Mouse (Mus musculus) limb, embryonic 15.5 days (tissue): Measurements from ENCODE around the gene Olfr96. TPM values are rescaled to one million over a fixed set of nuclear protein-coding genes. Genes with fewer than 3 reads are reported as not detected.

Experiments used
- ATAC-seq: fragments of 200-750 bp; cut with Nextera tagmentation; 2 replicates; pipeline ENCODE4 v1.8.0; 2017; ENCODE audit warnings: low read depth, moderate TSS enrichment; ENCODE audit not compliant: insufficient number of reproducible peaks, low FRiP score, low TSS enrichment
- H3K27ac ChIP-seq: fragments of 300-500 bp; sonication (generic); 2 replicates; pipeline ENCODE4 v1.5.1; 2015; ENCODE audit warnings: moderate library complexity, mild to moderate bottlenecking, inconsistent platforms
- H3K27me3 ChIP-seq: fragments of 300-500 bp; sonication (generic); 2 replicates; pipeline ENCODE4 v1.6.1; 2015; ENCODE audit warnings: inconsistent platforms
- H3K36me3 ChIP-seq: fragments of 300-500 bp; sonication (generic); 2 replicates; pipeline ENCODE4 v1.6.1; 2015; ENCODE audit warnings: inconsistent platforms
- H3K4me1 ChIP-seq: fragments of 300-500 bp; sonication (generic); 2 replicates; pipeline ENCODE4 v1.6.1; 2015; ENCODE audit warnings: inconsistent platforms
- H3K4me2 ChIP-seq: fragments of 300-500 bp; sonication (generic); 2 replicates; pipeline ENCODE4 v1.6.1; 2015; ENCODE audit warnings: mild to moderate bottlenecking, inconsistent platforms
- H3K4me3 ChIP-seq: fragments of 300-500 bp; sonication (generic); 2 replicates; pipeline ENCODE4 v1.5.1; 2015; ENCODE audit warnings: mild to moderate bottlenecking, inconsistent platforms
- H3K9ac ChIP-seq: fragments of 300-500 bp; sonication (generic); 2 replicates; pipeline ENCODE4 v1.6.1; 2015; ENCODE audit warnings: inconsistent platforms
- H3K9me3 ChIP-seq: fragments of 300-500 bp; sonication (generic); 2 replicates; pipeline ENCODE4 v1.6.1; 2016; ENCODE audit warnings: inconsistent platforms
- WGBS: fragments of 180-500 bp; shearing (Covaris S2); methylation state at CpG from one replicate; pipeline ENCODE4 v1.1.7; 2015; 5-methylcytosine and 5-hydroxymethylcytosine counted together
- polyA plus RNA-seq: library from polyadenylated mRNA; unstranded; fragments of >200 nt; fragmentation: Nextera tagmentation; extraction: Ambion mirVana; gene quantifications from 2 replicates; pipeline ENCODE4 v1.2.1, GENCODE M21; 2015

Olfr96 gene
- polyA plus RNA-seq = not detected in 2 replicates

DNA sequence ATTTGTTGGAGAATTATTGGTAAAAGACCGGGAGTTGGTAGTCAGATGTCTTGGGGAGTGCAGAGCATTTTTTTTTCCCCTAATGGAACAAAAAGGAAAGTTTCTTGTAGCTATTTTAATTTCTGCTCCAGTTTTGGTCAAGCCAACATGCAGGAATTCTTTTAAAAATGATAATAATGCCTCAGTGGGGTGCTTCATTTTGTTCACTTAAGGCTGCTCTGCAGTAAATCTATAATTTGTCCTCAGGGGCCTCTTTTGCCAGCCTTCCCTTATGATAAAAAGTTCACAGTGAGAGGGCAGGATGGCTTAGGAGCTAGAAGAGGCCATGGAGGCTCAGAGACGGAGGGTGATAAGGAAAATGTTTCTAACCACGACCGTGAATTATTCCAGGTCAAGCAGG lies at the start of gene Olfr96:
TSS of gene Olfr96 (plus strand) at position 301 of the 400 bp plus-strand sequence.
- H3K27ac ChIP-seq = no peak within 1 kb of the TSS
- no peak within 1 kb of the TSS for H3K4me2 ChIP-seq
- 0 out of 2 replicates have a peak, but pooled peaks cover 3% of the 10 kb centered on the region for H3K9me3 ChIP-seq
- H3K9ac ChIP-seq = no peak within 1 kb of the TSS
- H3K36me3 ChIP-seq = no peaks in the 10 kb centered on the region
- no peak within 1 kb of the TSS for H3K4me3 ChIP-seq
- 54% methylated on average over 4 of the region's 4 CpGs for WGBS
- no peaks in the 10 kb centered on the region for H3K27me3 ChIP-seq
- no peak for ATAC-seq
- no peaks in the 10 kb centered on the region for H3K4me1 ChIP-seq

DNA sequence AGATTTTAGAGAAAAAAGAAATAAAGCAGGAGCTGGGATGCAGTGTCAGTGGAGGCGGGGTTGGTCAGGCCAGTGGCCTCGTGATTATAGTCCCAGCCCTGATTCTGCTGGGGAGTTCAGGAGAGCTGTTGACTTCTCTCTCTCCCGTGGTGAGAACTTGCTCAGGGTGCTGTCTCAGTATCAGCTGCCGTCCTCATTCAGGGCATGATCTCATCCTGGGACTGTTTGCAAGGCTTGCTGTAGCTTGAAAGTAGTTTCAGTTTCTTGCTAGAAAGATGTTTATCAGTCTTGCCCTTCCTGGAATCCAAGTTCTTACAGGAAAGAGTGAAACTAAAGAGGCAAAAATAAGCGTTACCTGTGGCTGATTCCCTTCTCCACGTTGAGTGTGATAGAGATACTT lies 34.5 kb upstream of the Olfr96 start:
- Histone ChIP-seq H3K27ac (no peak overlapping the region), H3K9me3 (no peaks in the 10 kb centered on the region), H3K9ac (no peak overlapping the region), H3K4me1 (no peaks in the 10 kb centered on the region), H3K4me3 (no peak overlapping the region), H3K4me2 (no peak overlapping the region), H3K36me3 (no peaks in the 10 kb centered on the region), H3K27me3 (no peaks in the 10 kb centered on the region)
- WGBS = 43% methylated on average over 6 of the region's 6 CpGs
- ATAC-seq = no peak

DNA sequence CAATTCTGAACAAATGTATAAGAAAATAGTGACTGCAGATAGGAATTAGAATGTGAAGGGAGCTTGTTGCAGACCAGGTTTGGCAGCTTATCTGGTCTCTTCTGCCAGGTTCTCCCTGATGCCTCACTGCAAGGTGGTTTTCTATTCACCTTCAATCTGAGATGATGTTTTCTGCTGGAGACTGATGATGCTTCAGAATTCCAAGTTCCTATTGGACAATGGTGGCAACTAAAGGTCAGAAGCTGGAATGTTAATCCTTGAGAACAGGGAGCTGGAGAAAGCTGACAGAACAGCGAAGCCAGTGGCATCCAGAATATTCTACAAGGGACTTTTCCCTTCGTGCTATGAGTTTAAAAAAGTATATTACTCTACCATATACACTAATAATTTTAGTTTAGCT lies 29.2 kb upstream of the Olfr96 start:
- Histone ChIP-seq H3K27me3 (peaks cover 10% of the 10 kb centered on the region), H3K4me3 (no peak overlapping the region), H3K36me3 (no peaks in the 10 kb centered on the region), H3K4me2 (no peak overlapping the region), H3K9ac (no peak overlapping the region), H3K27ac (no peak overlapping the region), H3K9me3 (no peaks in the 10 kb centered on the region), H3K4me1 (no peaks in the 10 kb centered on the region)
- ATAC-seq = no peak
- 55% methylated on average over 2 of the region's 2 CpGs for WGBS

DNA sequence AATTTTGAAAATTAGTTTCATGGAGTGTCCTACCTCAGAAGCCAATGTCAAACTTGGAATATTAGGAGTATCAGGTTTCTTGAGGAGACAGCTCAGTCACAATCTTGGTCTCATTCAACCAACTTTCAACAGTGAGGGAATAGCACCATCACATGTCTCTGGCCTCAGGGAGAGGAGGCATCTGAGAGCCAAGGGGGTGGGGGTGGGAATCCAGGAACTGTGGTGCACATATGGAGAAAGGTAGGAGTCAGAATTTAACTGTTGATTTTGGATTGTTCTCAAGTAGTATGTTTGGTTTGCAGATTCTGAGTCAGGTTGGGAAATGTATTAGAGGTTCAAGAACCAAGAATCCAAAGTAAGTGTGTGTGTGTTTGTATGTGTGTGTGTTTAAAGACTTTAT lies 26.9 kb upstream of the Olfr96 start:
- Histone ChIP-seq H3K27me3 (peaks cover 32% of the 10 kb centered on the region), H3K27ac (no peak overlapping the region), H3K36me3 (no peaks in the 10 kb centered on the region), H3K9me3 (no peaks in the 10 kb centered on the region), H3K4me1 (peaks cover 10% of the 10 kb centered on the region; the same call in 1 of the 2 replicates), H3K9ac (no peak overlapping the region), H3K4me2 (no peak overlapping the region), H3K4me3 (no peak overlapping the region)
- ATAC-seq = no peak

DNA sequence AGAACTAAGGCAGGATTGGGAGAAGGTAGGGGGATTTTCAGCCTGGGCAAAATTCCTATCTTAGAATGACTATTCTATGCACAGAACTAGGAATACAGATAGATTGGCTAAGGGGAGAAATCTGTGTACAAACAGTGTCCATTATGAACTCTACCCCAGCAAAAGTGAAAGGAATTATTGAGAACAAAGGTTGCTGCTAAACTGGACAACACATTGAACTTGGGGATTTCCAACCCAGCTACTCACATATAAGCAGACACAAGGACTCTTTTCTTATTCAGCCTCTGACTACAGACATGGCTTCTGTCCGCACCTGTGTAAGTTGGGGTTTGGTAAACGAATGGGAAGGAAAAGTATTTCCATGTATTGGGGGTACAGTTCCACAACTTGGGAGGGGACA lies 26.3 kb upstream of the Olfr96 start, which contains the start of gene Ubd:
TSS of gene Ubd (plus strand) at position 237 of the 400 bp plus-strand sequence.
- no peak for ATAC-seq
- Histone ChIP-seq H3K4me1 (peaks cover 10% of the 10 kb centered on the region; the same call in 1 of the 2 replicates), H3K4me2 (no peak within 1 kb of the TSS), H3K36me3 (no peaks in the 10 kb centered on the region), H3K9me3 (no peaks in the 10 kb centered on the region), H3K27ac (no peak within 1 kb of the TSS), H3K27me3 (peaks cover 38% of the 10 kb centered on the region), H3K4me3 (no peak within 1 kb of the TSS), H3K9ac (no peak within 1 kb of the TSS)
- 92% methylated on average over 2 of the region's 2 CpGs for WGBS

DNA sequence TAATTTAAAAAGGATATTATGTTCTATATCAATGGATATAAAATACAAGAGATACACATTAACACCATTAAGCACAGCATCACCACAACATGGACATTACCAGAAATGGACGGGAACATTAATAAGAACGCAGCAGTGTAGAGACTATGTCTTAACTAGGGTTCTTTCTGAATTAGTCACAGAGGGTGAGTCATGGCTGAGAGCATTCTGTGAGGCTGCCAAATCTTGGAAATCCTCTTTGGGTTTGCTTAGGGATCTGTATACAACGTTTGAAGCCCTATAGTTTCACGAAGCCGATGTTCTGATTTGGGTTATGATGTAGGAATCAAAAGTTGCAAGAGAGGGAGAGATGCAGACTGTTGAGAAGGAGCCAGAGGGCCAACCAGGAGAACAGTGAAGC lies 25.2 kb upstream of the Olfr96 start:
- WGBS = 77% methylated on average over 5 of the region's 5 CpGs
- Histone ChIP-seq H3K9ac (no peak overlapping the region), H3K27ac (no peak overlapping the region), H3K36me3 (no peaks in the 10 kb centered on the region), H3K4me1 (peaks cover 10% of the 10 kb centered on the region; the same call in 1 of the 2 replicates), H3K9me3 (no peaks in the 10 kb centered on the region), H3K4me3 (no peak overlapping the region), H3K4me2 (no peak overlapping the region), H3K27me3 (peaks cover 39% of the 10 kb centered on the region)
- no peak for ATAC-seq

DNA sequence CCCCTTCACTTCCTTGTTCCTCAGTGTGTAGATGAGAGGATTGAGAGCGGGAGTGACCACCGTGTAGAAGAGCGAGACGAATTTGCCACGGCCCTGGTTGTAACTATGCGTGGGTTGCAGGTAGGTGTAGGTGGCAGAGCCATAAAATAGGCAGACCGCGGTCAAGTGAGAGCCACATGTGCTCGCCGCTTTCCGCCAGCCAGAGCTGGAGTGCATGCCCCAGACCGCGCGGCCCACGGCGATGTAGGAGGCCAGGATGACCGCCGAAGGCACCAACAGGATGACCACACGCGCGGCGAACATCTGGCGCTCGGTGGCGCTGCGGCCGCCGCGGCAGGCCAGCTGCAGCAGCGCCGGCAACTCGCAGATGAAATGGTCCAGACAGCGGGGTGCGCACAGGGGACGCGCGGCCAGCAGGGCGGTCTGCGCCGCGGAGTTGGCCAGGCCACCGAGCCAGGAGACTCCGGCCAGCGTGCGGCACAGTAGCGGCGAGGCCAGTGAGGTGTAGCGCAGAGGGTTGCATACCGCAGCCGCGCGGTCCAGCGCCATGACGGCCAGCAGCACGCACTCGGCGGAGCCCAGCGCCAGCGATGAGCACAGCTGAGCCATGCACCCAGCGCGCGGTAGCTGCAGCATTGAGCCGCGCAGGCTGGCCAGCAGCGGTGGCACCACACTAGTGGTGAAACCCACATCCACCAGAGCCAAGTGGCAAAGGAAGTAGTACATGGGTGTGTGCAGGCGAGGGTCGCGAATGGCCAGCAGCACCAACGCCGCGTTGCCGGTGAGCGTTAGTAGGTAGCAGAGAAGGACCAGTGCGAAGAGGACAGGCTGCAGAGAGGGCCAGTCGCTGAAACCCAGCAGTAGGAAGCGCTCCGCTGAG lies 22.9 kb upstream of the Olfr96 start:
- H3K9me3 ChIP-seq = no peaks in the 10 kb centered on the region
- peaks cover 47% of the 10 kb centered on the region for H3K27me3 ChIP-seq
- H3K4me2 ChIP-seq = peak overlapping the region; percentile 96
- no peaks in the 10 kb centered on the region for H3K36me3 ChIP-seq
- under 1% methylated on average over 77 of the region's 77 CpGs for WGBS
- peaks cover 10% of the 10 kb centered on the region; the same call in 1 of the 2 replicates for H3K4me1 ChIP-seq
- peak; percentile 58; the same call in 1 of the 2 replicates for ATAC-seq
- no peak overlapping the region for H3K27ac ChIP-seq
- no peak overlapping the region for H3K9ac ChIP-seq
- H3K4me3 ChIP-seq = peak overlapping the region; percentile 52

DNA sequence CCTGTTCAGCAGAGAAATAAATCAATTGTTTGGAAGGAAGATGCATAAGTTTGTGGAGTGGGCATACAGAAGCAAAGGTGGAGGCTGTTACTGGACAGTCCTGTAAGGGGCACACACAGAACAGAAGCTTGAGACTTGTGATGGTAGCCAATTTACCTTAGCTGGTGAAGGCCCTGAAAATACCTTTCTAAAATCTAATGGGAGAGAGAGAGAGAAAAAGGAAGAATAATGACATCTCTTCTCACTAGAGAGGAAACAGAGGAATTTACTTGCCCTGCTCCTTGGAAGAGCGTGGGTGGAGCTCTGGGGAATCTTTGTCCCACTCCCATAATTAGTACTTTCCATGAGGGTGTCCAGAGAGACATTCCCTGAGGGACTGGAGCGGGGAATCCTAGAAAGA lies 19.1 kb upstream of the Olfr96 start, which contains the start of gene Olfr94:
TSS of gene Olfr94 (minus strand) at position 101 of the 400 bp plus-strand sequence.
- H3K27me3 ChIP-seq = peaks cover 37% of the 10 kb centered on the region
- H3K4me2 ChIP-seq = no peak within 1 kb of the TSS
- H3K27ac ChIP-seq = no peak within 1 kb of the TSS
- H3K36me3 ChIP-seq = no peaks in the 10 kb centered on the region
- H3K4me3 ChIP-seq = no peak within 1 kb of the TSS
- 62% methylated on average over 2 of the region's 2 CpGs for WGBS
- H3K9ac ChIP-seq = no peak within 1 kb of the TSS
- peaks cover 10% of the 10 kb centered on the region; the same call in 1 of the 2 replicates for H3K4me1 ChIP-seq
- ATAC-seq = no peak
- H3K9me3 ChIP-seq = no peaks in the 10 kb centered on the region

DNA sequence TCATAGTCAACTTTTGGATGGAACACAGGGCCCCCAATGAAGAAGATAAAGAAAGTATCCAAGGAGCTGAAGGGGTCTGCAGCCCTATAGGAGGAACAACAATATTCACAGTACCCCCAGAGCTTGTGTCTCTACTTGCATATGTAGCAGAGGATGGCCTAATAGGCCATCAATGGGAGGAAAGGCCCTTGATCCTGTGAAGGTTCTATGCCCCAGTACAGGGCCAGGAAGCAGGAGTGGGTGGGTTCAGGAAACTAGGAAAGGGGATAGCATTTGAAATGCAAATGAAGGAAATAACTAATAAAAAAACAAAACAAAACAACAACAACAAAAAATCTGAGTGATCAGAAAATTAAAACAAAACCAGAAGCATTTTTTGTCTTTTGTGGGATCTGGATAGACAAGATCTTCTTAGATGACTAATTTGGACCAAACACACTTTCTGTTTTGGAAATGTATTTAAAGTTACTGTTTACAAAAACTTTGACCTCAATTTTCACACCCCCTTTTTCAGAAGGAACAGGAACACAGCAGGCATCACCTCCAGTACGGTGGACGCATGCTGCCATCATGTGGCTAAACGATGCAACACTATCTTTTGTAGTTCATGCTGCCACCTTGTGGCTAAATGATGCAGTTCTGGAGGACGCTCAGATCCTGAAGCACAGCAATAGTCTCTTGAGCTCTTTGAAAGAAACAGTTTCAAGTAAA lies 16.6 kb upstream of the Olfr96 start:
- H3K4me1 ChIP-seq = no peaks in the 10 kb centered on the region
- no peak overlapping the region for H3K4me2 ChIP-seq
- H3K27me3 ChIP-seq = peaks cover 12% of the 10 kb centered on the region
- 0% methylated on average over 4 of the region's 4 CpGs for WGBS
- no peaks in the 10 kb centered on the region for H3K9me3 ChIP-seq
- no peak overlapping the region for H3K4me3 ChIP-seq
- H3K9ac ChIP-seq = no peak overlapping the region
- ATAC-seq = no peak
- H3K27ac ChIP-seq = no peak overlapping the region
- H3K36me3 ChIP-seq = no peaks in the 10 kb centered on the region

DNA sequence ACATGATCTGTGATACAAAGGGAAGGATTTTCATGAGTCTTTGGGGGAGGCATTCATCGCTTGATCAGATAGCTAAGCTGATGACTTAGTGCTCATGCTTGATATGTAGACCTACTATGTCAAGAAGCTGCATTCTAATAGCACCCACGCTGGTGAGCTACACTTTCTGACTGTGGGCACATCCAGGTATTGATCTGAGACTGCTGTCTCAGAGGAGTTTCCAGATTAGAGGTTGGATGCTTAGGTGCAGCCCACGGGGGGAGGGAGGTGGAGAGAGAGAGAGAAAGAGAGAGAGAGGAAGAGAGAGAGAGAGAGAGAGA lies 16.1 kb upstream of the Olfr96 start:
- no peaks in the 10 kb centered on the region for H3K4me1 ChIP-seq
- peaks cover 7% of the 10 kb centered on the region; the same call in 1 of the 2 replicates for H3K27me3 ChIP-seq
- no peaks in the 10 kb centered on the region for H3K9me3 ChIP-seq
- H3K9ac ChIP-seq = no peak overlapping the region
- H3K4me2 ChIP-seq = no peak overlapping the region
- no peak for ATAC-seq
- no peak overlapping the region for H3K27ac ChIP-seq
- H3K4me3 ChIP-seq = no peak overlapping the region
- WGBS = 16% methylated on average over 3 of the region's 3 CpGs
- no peaks in the 10 kb centered on the region for H3K36me3 ChIP-seq

DNA sequence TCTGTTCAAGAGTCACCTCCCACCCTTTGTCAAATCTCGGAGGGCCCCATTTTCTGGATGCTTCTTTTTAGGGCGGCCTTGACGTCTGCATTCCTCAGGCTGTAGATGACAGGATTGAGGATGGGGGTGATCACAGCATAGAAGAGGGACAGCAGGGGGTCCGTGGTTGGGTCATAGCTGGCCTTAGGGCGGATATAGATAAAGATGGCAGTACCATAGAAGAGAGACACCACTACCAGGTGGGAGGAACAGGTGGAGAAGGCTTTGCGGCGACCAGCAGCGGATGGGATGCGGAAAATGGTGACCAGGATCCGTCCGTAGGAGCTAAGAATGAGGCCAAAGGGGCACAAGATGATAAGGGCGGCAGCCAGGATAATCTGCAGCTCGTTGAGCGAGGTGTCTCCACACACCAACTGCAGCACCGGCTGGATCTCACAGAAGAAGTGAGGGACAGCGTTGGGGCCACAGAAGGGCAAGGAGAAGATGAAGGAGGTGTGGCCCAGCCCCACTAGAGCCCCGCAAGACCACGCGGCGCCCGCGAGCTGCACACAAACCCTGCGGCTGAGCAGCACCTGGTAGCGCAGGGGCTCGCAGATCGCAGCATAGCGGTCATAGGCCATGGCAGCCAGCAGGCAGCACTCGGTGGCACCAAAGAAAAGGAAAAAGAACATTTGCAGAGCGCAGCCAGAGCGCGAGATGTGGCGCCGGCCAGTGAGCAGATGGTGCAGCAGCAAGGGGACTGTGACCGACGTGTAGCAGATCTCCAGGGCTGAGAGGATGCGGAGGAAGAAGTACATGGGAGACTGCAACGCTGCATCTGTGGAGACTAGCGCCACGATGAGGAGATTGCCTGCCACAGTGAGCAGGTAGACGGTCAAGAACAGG lies 8.8 kb upstream of the Olfr96 start:
- Histone ChIP-seq H3K27me3 (peaks cover 15% of the 10 kb centered on the region), H3K4me3 (peak overlapping the region; percentile 19), H3K9ac (no peak overlapping the region), H3K36me3 (no peaks in the 10 kb centered on the region), H3K4me2 (no peak overlapping the region), H3K9me3 (no peaks in the 10 kb centered on the region), H3K27ac (no peak overlapping the region), H3K4me1 (peaks cover 5% of the 10 kb centered on the region; the same call in 1 of the 2 replicates)
- ATAC-seq = no peak
- WGBS = 17% methylated on average over 40 of the region's 40 CpGs
